Mouse (Mus musculus) limb, embryonic 14.5 days (tissue): Measurements from ENCODE around the gene Uso1. TPM values are rescaled to one million over a fixed set of nuclear protein-coding genes. Genes with fewer than 3 reads are reported as not detected.
A peak's percentile ranks its signal among the peaks of the same experiment; 100 is the strongest.

Experiments
- ATAC-seq: fragments of 200-750 bp; cut with Nextera tagmentation; 2 replicates; pipeline ENCODE4 v1.8.0; 2017; ENCODE audit warnings: low read depth, moderate number of reproducible peaks, moderate TSS enrichment; ENCODE audit not compliant: low FRiP score
- DNase-seq: peaks from one replicate; pipeline ENCODE4 v3.0.0-alpha.2; 2015; ENCODE audit warnings: low spot score
- H3K27ac ChIP-seq: fragments of 300-500 bp; sonication (generic); replicated peaks from 2 replicates; pipeline ENCODE4 v1.5.1; 2014; ENCODE audit warnings: low read depth, mild to moderate bottlenecking, low read length, moderate library complexity, mixed read lengths
- H3K27me3 ChIP-seq: fragments of 300-500 bp; sonication (generic); 2 replicates; pipeline ENCODE4 v1.6.1; 2014; ENCODE audit warnings: low read length, mixed read lengths; ENCODE audit not compliant: control insufficient read depth, insufficient read depth
- H3K36me3 ChIP-seq: fragments of 300-500 bp; sonication (generic); 2 replicates; pipeline ENCODE4 v1.6.1; 2014; ENCODE audit warnings: mild to moderate bottlenecking, low read length, moderate library complexity, mixed read lengths; ENCODE audit not compliant: control insufficient read depth, insufficient read depth
- H3K4me1 ChIP-seq: fragments of 300-500 bp; sonication (generic); 2 replicates; pipeline ENCODE4 v1.6.1; 2014; ENCODE audit warnings: antibody characterized with exemption, low read length, mixed read lengths; ENCODE audit not compliant: control insufficient read depth, insufficient read depth
- H3K4me2 ChIP-seq: fragments of 300-500 bp; sonication (generic); replicated peaks from 2 replicates; pipeline ENCODE4 v1.6.1; 2014; ENCODE audit warnings: low read depth, mild to moderate bottlenecking, low read length, moderate library complexity; ENCODE audit not compliant: severe bottlenecking
- H3K4me3 ChIP-seq: fragments of 300-500 bp; sonication (generic); replicated peaks from 2 replicates; pipeline ENCODE4 v1.5.1; 2014; ENCODE audit warnings: low read length
- H3K9ac ChIP-seq: fragments of 300-500 bp; sonication (generic); 2 replicates; pipeline ENCODE4 v1.6.1; 2014; ENCODE audit warnings: mild to moderate bottlenecking, low read depth, low read length, moderate library complexity; ENCODE audit not compliant: severe bottlenecking
- H3K9me3 ChIP-seq: fragments of 300-500 bp; sonication (generic); 2 replicates; pipeline ENCODE4 v1.6.1; 2016; ENCODE audit warnings: low read length; ENCODE audit not compliant: control insufficient read depth
- POLR2A ChIP-seq: fragments of 200-500 bp; IDR thresholded peaks from 2 replicates; pipeline ENCODE4 v1.8.0; 2012; ENCODE audit warnings: inconsistent platforms, mild to moderate bottlenecking, moderate library complexity, borderline replicate concordance; ENCODE audit not compliant: insufficient read depth, insufficient read length; ENCODE audit errors: extremely low read depth
- WGBS: fragments of 180-500 bp; shearing (Covaris S2); extraction: QIAGEN DNeasy Blood & Tissue Kit; methylation state at CpG from one replicate; pipeline ENCODE4 v1.1.7; 2014; 5-methylcytosine and 5-hydroxymethylcytosine counted together
- polyA plus RNA-seq, 2 experiments: library from polyadenylated mRNA; depleted of rRNA in 1 of 2; stranded (reverse) in 1 of 2; unstranded in 1 of 2; fragments of >200 nt; fragmentation: Nextera tagmentation in 1 of 2; extraction: Ambion mirVana in 1 of 2; gene quantifications; 2 replicates each; pipeline versions ENCODE4 v1.2.1 to v1.2.3; 2012 to 2014

Uso1 gene
- polyA plus RNA-seq, 2 experiments, result 43.0 to 54.6 TPM

GRCm38 (mm10) chr5:92239333-92240232 lies 101.8 kb downstream of the Uso1 start:
- no peak overlapping the region; the same call in 1 of the 2 replicates for H3K4me2 ChIP-seq
- no peak overlapping the region for H3K9ac ChIP-seq
- no peak for TF ChIP-seq POLR2A
- no peaks in the 10 kb centered on the region for H3K27me3 ChIP-seq
- no peaks in the 10 kb centered on the region for H3K4me1 ChIP-seq
- no peak overlapping the region for H3K27ac ChIP-seq
- H3K36me3 ChIP-seq, result no peaks in the 10 kb centered on the region
- WGBS, result 46% methylated on average over 29 of the region's 29 CpGs
- H3K9me3 ChIP-seq, result no peaks in the 10 kb centered on the region
- H3K4me3 ChIP-seq, result no peak overlapping the region
- peak; percentile 64 for DNase-seq
- peak; percentile 60; the same call in 1 of the 2 replicates for ATAC-seq

GRCm38 (mm10) chr5:92240769-92241168 lies 103.0 kb downstream of the Uso1 start:
- ATAC-seq (no peak), DNase-seq (no peak)
- Histone ChIP-seq H3K4me2 (no peak overlapping the region), H3K27ac (no peak overlapping the region), H3K9ac (no peak overlapping the region), H3K36me3 (no peaks in the 10 kb centered on the region), H3K27me3 (no peaks in the 10 kb centered on the region), H3K9me3 (no peaks in the 10 kb centered on the region), H3K4me1 (no peaks in the 10 kb centered on the region), H3K4me3 (no peak overlapping the region)
- WGBS, result 94% methylated on average over 12 of the region's 12 CpGs
- TF ChIP-seq POLR2A, result no peak

- Histone ChIP-seq H3K4me2 (no peak overlapping the region), H3K4me3 (no peak overlapping the region), H3K9me3 (no peaks in the 10 kb centered on the region), H3K4me1 (no peaks in the 10 kb centered on the region), H3K27ac (no peak overlapping the region), H3K27me3 (no peaks in the 10 kb centered on the region), H3K9ac (no peak overlapping the region), H3K36me3 (no peaks in the 10 kb centered on the region)
- ATAC-seq, result no peak
- DNase-seq, result no peak
- no peak for TF ChIP-seq POLR2A
- WGBS, result 93% methylated on average over 2 of the region's 2 CpGs
Observed at GRCm38 (mm10) chr5:92244900-92245299, 107.2 kb downstream of the Uso1 start.

- WGBS, result 86% methylated on average over 9 of the region's 9 CpGs
- H3K4me2 ChIP-seq, result no peak overlapping the region
- no peak for TF ChIP-seq POLR2A
Observed at GRCm38 (mm10) chr5:92245483-92245882, 107.7 kb downstream of the Uso1 start.

GRCm38 (mm10) chr5:92248614-92249013 lies 110.9 kb downstream of the Uso1 start:
- Histone ChIP-seq H3K9me3 (no peaks in the 10 kb centered on the region), H3K27me3 (no peaks in the 10 kb centered on the region), H3K9ac (no peak overlapping the region), H3K27ac (no peak overlapping the region), H3K4me1 (no peaks in the 10 kb centered on the region), H3K36me3 (no peaks in the 10 kb centered on the region), H3K4me3 (no peak overlapping the region), H3K4me2 (no peak overlapping the region)
- WGBS, result 75% methylated on average over 11 of the region's 11 CpGs
- DNase-seq (no peak), ATAC-seq (no peak)
- TF ChIP-seq POLR2A, result no peak

More at GRCm38 (mm10) chr5:92245483-92245882, 107.7 kb downstream of the Uso1 start:
- Histone ChIP-seq H3K9me3 (no peaks in the 10 kb centered on the region), H3K27ac (no peak overlapping the region), H3K36me3 (no peaks in the 10 kb centered on the region), H3K4me3 (no peak overlapping the region), H3K9ac (no peak overlapping the region), H3K4me1 (no peaks in the 10 kb centered on the region), H3K27me3 (no peaks in the 10 kb centered on the region)
- ATAC-seq, result no peak
- DNase-seq, result no peak
